Comparison of ENCODE assay signal across 8 mouse cellular contexts in the genomic region with DNA sequence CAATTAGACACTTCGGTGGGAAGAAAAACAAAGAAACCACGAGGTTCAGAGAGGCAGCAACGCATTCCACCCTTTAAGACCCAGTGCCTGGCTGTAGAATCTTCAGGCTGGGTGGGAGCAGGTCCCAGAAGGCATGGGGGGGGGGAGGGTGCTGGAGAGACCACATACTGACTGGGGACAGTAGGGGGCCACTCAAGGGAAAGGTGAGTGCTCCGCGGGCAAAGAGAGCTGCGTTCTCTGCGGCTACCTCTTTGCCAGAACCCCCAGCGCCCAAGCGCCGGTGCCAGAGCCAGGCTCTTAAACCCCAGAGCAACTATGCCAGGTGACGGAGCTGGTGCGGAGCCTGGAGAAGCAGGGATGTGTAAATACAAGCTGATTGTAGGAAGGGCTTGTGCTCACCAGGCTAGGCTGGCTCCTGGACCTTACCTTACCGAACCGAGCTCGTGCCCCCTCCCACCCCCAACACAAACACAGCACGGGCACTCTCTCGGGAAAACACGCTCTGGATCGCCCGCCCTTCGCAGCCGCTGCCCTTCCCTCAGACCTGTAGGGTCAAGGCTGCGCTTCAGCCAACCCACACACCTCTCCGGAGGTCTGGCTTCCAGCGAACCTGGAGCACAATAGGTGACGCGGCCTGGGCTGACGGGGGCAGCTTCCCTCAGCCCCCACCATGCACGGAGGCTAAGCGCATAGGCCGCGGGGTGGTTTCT. TPM values are rescaled to one million over a fixed set of nuclear protein-coding genes. Genes with fewer than 3 reads are reported as not detected.
A peak's percentile ranks its signal among the peaks of the same experiment; 100 is the strongest.
DNase-seq lines count a peak whose midpoint lies in the region; ATAC-seq and TF ChIP-seq lines count a peak whose summit lies in the region.

No protein-coding gene starts in this region.

- no peak overlapping the region for H3K27ac ChIP-seq in testis, adult 2 months (ENCODE audit: control insufficient read depth, insufficient read depth, low read depth, low read length)
- H3K27ac ChIP-seq in intestine, embryonic 14.5 days (ENCODE audit: low read depth), result no peak overlapping the region
- H3K27ac ChIP-seq in neural tube, embryonic 11.5 days (ENCODE audit: low read depth, low read length), result peak overlapping the region; percentile 79

- DNase-seq in embryo, embryonic 10.5 days (ENCODE audit: low spot score), result peak; percentile 24
- no peak for DNase-seq in embryo, embryonic 10 days (ENCODE audit: low spot score)
- no peak for DNase-seq in testis, postnatal 14 days (ENCODE audit: low spot score)
- DNase-seq in intestine, embryonic 14.5 days (ENCODE audit: low spot score), result peak; percentile 66
- peak; percentile 42 for DNase-seq in neural tube, embryonic 11.5 days (ENCODE audit: low spot score)
- DNase-seq in testis, postnatal 10 days (ENCODE audit: low spot score), result no peak

- TF ChIP-seq POLR2A in testis, adult 2 months (IDR thresholded peaks at IDR 0.05; ENCODE audit: control insufficient read depth, low read depth, low read length), result no peak

- peak; percentile 44 for ATAC-seq in intestine, embryonic 14.5 days (replicated peaks; ENCODE audit: low FRiP score, low TSS enrichment, low read depth)
- ATAC-seq in neural tube, embryonic 11.5 days (ENCODE audit: insufficient read depth, low FRiP score, low TSS enrichment), result 0 out of 2 replicates have a peak, but pooled peaks have one; percentile 36
- no peak for ATAC-seq in activated CD4-positive, CD25-positive, alpha-beta regulatory T cell, adult 4 months

- H3K27me3 ChIP-seq in testis, adult 2 months (ENCODE audit: control insufficient read depth, insufficient read depth, low read length), result no peaks in the 10 kb centered on the region; the same call in 1 of the 2 replicates
- H3K27me3 ChIP-seq in intestine, embryonic 14.5 days (replicated peaks; ENCODE audit: control insufficient read depth, insufficient read depth, low read length), result peaks cover 55% of the 10 kb centered on the region
- H3K27me3 ChIP-seq in neural tube, embryonic 11.5 days (ENCODE audit: control insufficient read depth, insufficient read depth, low read length), result peaks cover 11% of the 10 kb centered on the region; the same call in 1 of the 2 replicates

- peak overlapping the region; percentile 71 for H3K4me3 ChIP-seq in testis, adult 2 months (ENCODE audit: control insufficient read depth, low read depth, low read length)
- H3K4me3 ChIP-seq in intestine, embryonic 14.5 days (ENCODE audit: low read depth, low read length), result peak overlapping the region; percentile 57
- H3K4me3 ChIP-seq in neural tube, embryonic 11.5 days (ENCODE audit: low read depth, low read length), result peak overlapping the region; percentile 70

- H3K4me2 ChIP-seq in intestine, embryonic 14.5 days (ENCODE audit: low read length), result peak overlapping the region; percentile 94
- peak overlapping the region; percentile 96 for H3K4me2 ChIP-seq in neural tube, embryonic 11.5 days (ENCODE audit: low read depth)

- WGBS in intestine, embryonic 14.5 days, result 1% methylated on average over 32 of the region's 32 CpGs
- under 1% methylated on average over 32 of the region's 32 CpGs for WGBS in neural tube, embryonic 11.5 days

- no peak for TF ChIP-seq CTCF in testis, adult 2 months (IDR thresholded peaks at IDR 0.05; ENCODE audit: control insufficient read depth, insufficient read depth, insufficient replicate concordance, low read depth, low read length)

- H3K9me3 ChIP-seq in intestine, embryonic 14.5 days (ENCODE audit: control insufficient read depth, low read length), result no peaks in the 10 kb centered on the region
- no peaks in the 10 kb centered on the region for H3K9me3 ChIP-seq in neural tube, embryonic 11.5 days (ENCODE audit: control insufficient read depth, low read length)

- H3K36me3 ChIP-seq in testis, adult 2 months (ENCODE audit: control insufficient read depth, insufficient read depth, low read length), result no peaks in the 10 kb centered on the region
- no peaks in the 10 kb centered on the region for H3K36me3 ChIP-seq in intestine, embryonic 14.5 days (ENCODE audit: control insufficient read depth, insufficient read depth, low read length)
- H3K36me3 ChIP-seq in neural tube, embryonic 11.5 days (ENCODE audit: control insufficient read depth, insufficient read depth, low read length), result no peaks in the 10 kb centered on the region

- H3K9ac ChIP-seq in intestine, embryonic 14.5 days (ENCODE audit: low read length), result 0 out of 2 replicates have a peak overlapping the region, but pooled peaks have one; percentile 38
- peak overlapping the region; percentile 77 for H3K9ac ChIP-seq in neural tube, embryonic 11.5 days (ENCODE audit: low read length)

- H3K4me1 ChIP-seq in testis, adult 2 months (ENCODE audit: control insufficient read depth, insufficient read depth, low read length), result peaks cover 11% of the 10 kb centered on the region
- peaks cover 3% of the 10 kb centered on the region; the same call in 1 of the 2 replicates for H3K4me1 ChIP-seq in intestine, embryonic 14.5 days (replicated peaks; ENCODE audit: control insufficient read depth, insufficient read depth, low read length)
- H3K4me1 ChIP-seq in neural tube, embryonic 11.5 days (ENCODE audit: control insufficient read depth, insufficient read depth, low read length), result peaks cover 4% of the 10 kb centered on the region; the same call in 1 of the 2 replicates

RNA-seq across cellular contexts. Expression of a gene that starts 41.1 kb away (rescaled TPM):
- 1.1 and 1.3 TPM in 2 replicates for polyA plus RNA-seq in testis, adult 2 months (2012; rRNA removed)
- polyA plus RNA-seq in intestine, embryonic 14.5 days (2014; fragmentation: Nextera tagmentation; extraction: Ambion mirVana), result 2.8 and 3.8 TPM in 2 replicates
- 4.1 and 5.3 TPM in 2 replicates for polyA plus RNA-seq in neural tube, embryonic 11.5 days (2014; fragmentation: Nextera tagmentation; extraction: Ambion mirVana)
- 1 to 10 TPM; 5.0 to 5.7 TPM for polyA plus RNA-seq in activated CD4-positive, CD25-positive, alpha-beta regulatory T cell, adult 4 months (2017; shearing (Covaris generic))

RNA-seq across cellular contexts. Expression of a gene that starts 54.9 kb away (rescaled TPM):
- 14.5 and 14.7 TPM in 2 replicates for polyA plus RNA-seq in testis, adult 2 months (2012; rRNA removed)
- polyA plus RNA-seq in intestine, embryonic 14.5 days (2014; fragmentation: Nextera tagmentation; extraction: Ambion mirVana), result 47.8 and 48.6 TPM in 2 replicates
- polyA plus RNA-seq in neural tube, embryonic 11.5 days (2014; fragmentation: Nextera tagmentation; extraction: Ambion mirVana), result 52.5 and 53.5 TPM in 2 replicates
- 1 to 10 TPM; 7.2 to 9.1 TPM for polyA plus RNA-seq in activated CD4-positive, CD25-positive, alpha-beta regulatory T cell, adult 4 months (2017; shearing (Covaris generic))

Comparison
In these comparisons a context has a peak if more than half of its experiments do, and no peak if none do; other contexts are left out.
1. DNase-seq: peak in embryo, embryonic 10.5 days (single experiment), intestine, embryonic 14.5 days (single experiment) and neural tube, embryonic 11.5 days (single experiment); none in embryo, embryonic 10 days (single experiment), testis, postnatal 14 days (single experiment) and testis, postnatal 10 days (single experiment).
2. Peak in every context shown above with its lines, with median percentiles within 50 percentile points of each other: H3K4me3 ChIP-seq.